Mouse (Mus musculus) R1 (cell line): Measurements from ENCODE around the gene Nadsyn1.

Experiments
- DNase-seq: peaks from one replicate; pipeline ENCODE4 v3.0.0-alpha.2; 2018; ENCODE audit warnings: low read depth, low spot score

The Nadsyn1 gene

GRCm38 (mm10) chr7:143755357-143756124 is 67.1 kb downstream of the Nadsyn1 start:
- DNase-seq = no peak

- peak; percentile 61 for DNase-seq
Measured at GRCm38 (mm10) chr7:143753990-143754715, 68.5 kb downstream of the Nadsyn1 start.

- no peak for DNase-seq
Measured at GRCm38 (mm10) chr7:143752606-143753005, 70.0 kb downstream of the Nadsyn1 start.

GRCm38 (mm10) chr7:143752056-143752455 is 70.6 kb downstream of the Nadsyn1 start:
- DNase-seq = no peak

- no peak for DNase-seq
Measured at GRCm38 (mm10) chr7:143751380-143751779, 71.3 kb downstream of the Nadsyn1 start.

GRCm38 (mm10) chr7:143749045-143749444 is 73.6 kb downstream of the Nadsyn1 start:
- DNase-seq = no peak

- peak; percentile 82 for DNase-seq
Measured at GRCm38 (mm10) chr7:143748041-143748868, 74.4 kb downstream of the Nadsyn1 start.
